Mouse (Mus musculus) G1E (cell line): ENCODE results near the gene Phf23. TPM values are rescaled to one million over a fixed set of nuclear protein-coding genes. Genes with fewer than 3 reads are reported as not detected.

ENCODE experiments used
- ATAC-seq: 2 replicates; pipeline ENCODE4 v1.8.0; 2016; ENCODE audit warnings: mild to moderate bottlenecking; ENCODE audit not compliant: insufficient number of reproducible peaks, poor library complexity, low FRiP score, severe bottlenecking; ENCODE audit errors: extremely low read depth
- DNase-seq: peaks from one replicate; pipeline ENCODE4 v3.0.0; 2012; ENCODE audit warnings: low spot score
- H3K27me3 ChIP-seq: 2 replicates; pipeline ENCODE4 v1.6.1; 2012; ENCODE audit warnings: mild to moderate bottlenecking, low read length, inconsistent platforms; ENCODE audit not compliant: insufficient read depth
- H3K36me3 ChIP-seq: replicated peaks from 2 replicates; pipeline ENCODE3; 2012; ENCODE audit warnings: mild to moderate bottlenecking, inconsistent platforms
- H3K4me1 ChIP-seq: 2 replicates; pipeline ENCODE4 v1.6.1; 2012; ENCODE audit warnings: low read depth, low read length, inconsistent platforms, mixed read lengths; ENCODE audit not compliant: insufficient read depth
- H3K4me3 ChIP-seq: 2 replicates; pipeline ENCODE4 v1.5.1; 2012; ENCODE audit warnings: low read depth, mild to moderate bottlenecking, inconsistent platforms, low read length, moderate library complexity, mixed read lengths
- H3K9me3 ChIP-seq: replicated peaks from 2 replicates; pipeline ENCODE4 v1.6.1; 2012; ENCODE audit warnings: inconsistent platforms
- CTCF ChIP-seq: IDR thresholded peaks from 2 replicates; pipeline ENCODE4 v1.5.1; 2012; ENCODE audit warnings: low read depth, low read length, inconsistent platforms, mixed read lengths
- GATA1 ChIP-seq: IDR thresholded peaks from 2 replicates; pipeline ENCODE4 v1.6.1; 2012; ENCODE audit warnings: borderline replicate concordance, low read length, inconsistent platforms, mixed read lengths
- GATA2 ChIP-seq: IDR thresholded peaks from 2 replicates; pipeline ENCODE4 v1.6.1; 2012; ENCODE audit warnings: low read depth, low read length, inconsistent platforms, borderline replicate concordance
- POLR2AphosphoS5 ChIP-seq: IDR thresholded peaks from 2 replicates; pipeline ENCODE4 v1.6.1; 2012; ENCODE audit warnings: low read depth, low read length, inconsistent platforms; ENCODE audit not compliant: insufficient replicate concordance
- TAL1 ChIP-seq: conservative IDR thresholded peaks from 2 replicates; pipeline ENCODE4 v1.6.1; 2012; ENCODE audit warnings: low read depth, low read length, inconsistent platforms, mixed read lengths
- polyA plus RNA-seq: library from polyadenylated mRNA; stranded (reverse); fragments of >175 nt; gene quantifications from 2 replicates; pipeline ENCODE4 v1.2.3, GENCODE M21; 2012
- total RNA-seq, 2 experiments: library from RNA; stranded (forward) in 1 of 2; stranded (reverse) in 1 of 2; fragments of 200-1000 nt in 1 of 2; fragments of >200 nt in 1 of 2; fragmentation: Nextera tagmentation in 1 of 2; gene quantifications; 2 replicates each; pipeline ENCODE4 v1.2.3; 2014 to 2017

Gene Phf23
- total and polyA plus RNA-seq, 3 experiments: 56.4 to 92.1 (median 84.4) TPM

GRCm38 (mm10) chr11:70029829-70030550 lies 34.4 kb downstream of the Phf23 start:
- no peaks in the 10 kb centered on the region for H3K9me3 ChIP-seq
- H3K27me3 ChIP-seq: peaks cover 50% of the 10 kb centered on the region
- TF ChIP-seq TAL1 (no peak), GATA2 (no peak), GATA1 (no peak)
- peaks cover 13% of the 10 kb centered on the region for H3K36me3 ChIP-seq
- ATAC-seq (no peak), DNase-seq (no peak)
- H3K4me1 ChIP-seq: peaks cover 32% of the 10 kb centered on the region
- no peak overlapping the region for H3K4me3 ChIP-seq

- Histone ChIP-seq H3K4me3 (no peak overlapping the region), H3K9me3 (no peaks in the 10 kb centered on the region), H3K27me3 (peaks cover 42% of the 10 kb centered on the region), H3K36me3 (peaks cover 13% of the 10 kb centered on the region), H3K4me1 (peaks cover 32% of the 10 kb centered on the region)
- no peak for DNase-seq
- ATAC-seq: no peak
- TF ChIP-seq GATA1: no peak
- TF ChIP-seq TAL1: no peak
- no peak for TF ChIP-seq GATA2
- TF ChIP-seq CTCF: no peak
- no peak for TF ChIP-seq POLR2AphosphoS5
These were observed 35.2 kb downstream of the Phf23 start for GRCm38 (mm10) chr11:70030651-70031320.

GRCm38 (mm10) chr11:70031321-70031670 lies 35.7 kb downstream of the Phf23 start:
- peaks cover 37% of the 10 kb centered on the region for H3K27me3 ChIP-seq
- DNase-seq (no peak), ATAC-seq (no peak)
- no peak for TF ChIP-seq GATA1
- TF ChIP-seq GATA2: no peak
- no peak for TF ChIP-seq TAL1
- TF ChIP-seq POLR2AphosphoS5: no peak
- TF ChIP-seq CTCF: no peak
- H3K4me1 ChIP-seq: peaks cover 32% of the 10 kb centered on the region
- no peaks in the 10 kb centered on the region for H3K9me3 ChIP-seq
- H3K4me3 ChIP-seq: no peak overlapping the region
- H3K36me3 ChIP-seq: peaks cover 13% of the 10 kb centered on the region

- peaks cover 17% of the 10 kb centered on the region; the same call in 1 of the 2 replicates for H3K27me3 ChIP-seq
- no peak for DNase-seq
- no peak for ATAC-seq
- no peak overlapping the region for H3K4me3 ChIP-seq
- 0 out of 2 replicates have a peak, but pooled peaks cover 5% of the 10 kb centered on the region for H3K4me1 ChIP-seq
- TF ChIP-seq GATA1 (no peak), POLR2AphosphoS5 (no peak), CTCF (no peak), GATA2 (no peak), TAL1 (no peak)
- no peaks in the 10 kb centered on the region for H3K9me3 ChIP-seq
- H3K36me3 ChIP-seq: no peaks in the 10 kb centered on the region
These were observed 42.6 kb downstream of the Phf23 start for GRCm38 (mm10) chr11:70038174-70038573.

- Histone ChIP-seq H3K9me3 (no peaks in the 10 kb centered on the region), H3K36me3 (no peaks in the 10 kb centered on the region), H3K4me3 (no peak overlapping the region), H3K4me1 (0 out of 2 replicates have a peak, but pooled peaks cover 5% of the 10 kb centered on the region), H3K27me3 (peaks cover 21% of the 10 kb centered on the region; the same call in 1 of the 2 replicates)
- no peak for ATAC-seq
- TF ChIP-seq POLR2AphosphoS5 (no peak), GATA1 (no peak), TAL1 (no peak)
- no peak for DNase-seq
These were observed 44.1 kb downstream of the Phf23 start for GRCm38 (mm10) chr11:70039631-70040030.

GRCm38 (mm10) chr11:70040184-70040583 lies 44.6 kb downstream of the Phf23 start:
- Histone ChIP-seq H3K4me3 (no peak overlapping the region), H3K36me3 (no peaks in the 10 kb centered on the region), H3K9me3 (no peaks in the 10 kb centered on the region), H3K27me3 (peaks cover 21% of the 10 kb centered on the region; the same call in 1 of the 2 replicates), H3K4me1 (0 out of 2 replicates have a peak, but pooled peaks cover 5% of the 10 kb centered on the region)
- DNase-seq: no peak
- no peak for ATAC-seq
- TF ChIP-seq GATA2 (no peak), TAL1 (no peak), CTCF (no peak), POLR2AphosphoS5 (no peak), GATA1 (no peak)
